26 mouse cellular contexts compared by ENCODE assay signal in the genomic region with DNA sequence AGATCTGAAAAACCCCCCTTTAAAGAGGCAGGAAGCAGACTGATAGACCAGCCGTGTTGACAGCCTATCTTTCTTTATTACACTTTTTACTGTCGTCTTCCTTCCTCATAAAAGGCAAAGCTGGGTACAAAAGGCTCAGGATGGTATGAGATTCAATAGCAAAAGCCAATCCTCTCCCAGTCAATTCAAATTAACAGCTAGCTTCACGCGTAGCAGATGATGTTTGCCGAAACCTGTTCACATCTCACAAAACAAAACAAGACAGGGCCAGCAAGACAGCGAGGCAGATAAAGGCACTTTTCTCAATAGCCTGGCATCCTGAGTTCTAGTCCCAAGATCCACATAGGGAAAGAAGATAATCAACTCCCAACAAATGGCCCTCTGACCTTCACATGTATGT. TPM values are rescaled to one million over a fixed set of nuclear protein-coding genes. Genes with fewer than 3 reads are reported as not detected.
DNase-seq lines count a peak whose midpoint lies in the region; ATAC-seq lines count a peak whose summit lies in the region.
"Had no signal": no experiment of that assay in that cellular context is flagged by ENCODE, and none has a peak within 500 bp of the region (broad histone marks: within the 10 kb centered on the region; RNA-seq: fewer than 3 reads in every experiment).

No protein-coding gene starts in this region.

- no peaks in the 10 kb centered on the region for H3K27me3 ChIP-seq in forebrain, embryonic 14.5 days (replicated peaks; ENCODE audit: control insufficient read depth, insufficient read depth, low read length)
- H3K27me3 ChIP-seq in forebrain, embryonic 11.5 days (ENCODE audit: control insufficient read depth, insufficient read depth, low read length), result no peaks in the 10 kb centered on the region
- H3K27me3 ChIP-seq in heart, embryonic 15.5 days, result no peaks in the 10 kb centered on the region
- H3K27me3 ChIP-seq in forebrain, embryonic 16.5 days (replicated peaks; ENCODE audit: control insufficient read depth, insufficient read depth, low read length), result no peaks in the 10 kb centered on the region
- no peaks in the 10 kb centered on the region for H3K27me3 ChIP-seq in kidney, embryonic 15.5 days
- H3K27me3 ChIP-seq: embryonic facial prominence, embryonic 12.5 days; limb, embryonic 13.5 days; megakaryocyte, embryonic 14.5 days; midbrain, embryonic 13.5 days; neural tube, embryonic 15.5 days; Patski had no signal

- no peaks in the 10 kb centered on the region for H3K9me3 ChIP-seq in forebrain, embryonic 14.5 days (replicated peaks; ENCODE audit: control insufficient read depth, low read length)
- H3K9me3 ChIP-seq in forebrain, embryonic 11.5 days (ENCODE audit: control insufficient read depth, low read length), result no peaks in the 10 kb centered on the region
- no peaks in the 10 kb centered on the region for H3K9me3 ChIP-seq in heart, embryonic 15.5 days (replicated peaks)
- 0 out of 2 replicates have a peak, but pooled peaks cover 3% of the 10 kb centered on the region for H3K9me3 ChIP-seq in forebrain, embryonic 16.5 days (ENCODE audit: control insufficient read depth, low read length)
- no peaks in the 10 kb centered on the region for H3K9me3 ChIP-seq in kidney, embryonic 15.5 days (replicated peaks)
- H3K9me3 ChIP-seq: embryonic facial prominence, embryonic 12.5 days; limb, embryonic 13.5 days; midbrain, embryonic 13.5 days; neural tube, embryonic 15.5 days had no signal

- peaks cover 2% of the 10 kb centered on the region; the same call in 1 of the 2 replicates for H3K4me1 ChIP-seq in forebrain, embryonic 14.5 days (ENCODE audit: control insufficient read depth, insufficient read depth, low read length)
- 0 out of 2 replicates have a peak, but pooled peaks cover 4% of the 10 kb centered on the region for H3K4me1 ChIP-seq in forebrain, embryonic 11.5 days (replicated peaks; ENCODE audit: control insufficient read depth, insufficient read depth, low read length)
- H3K4me1 ChIP-seq in heart, embryonic 15.5 days (replicated peaks), result peaks cover 50% of the 10 kb centered on the region
- H3K4me1 ChIP-seq in forebrain, embryonic 16.5 days (replicated peaks; ENCODE audit: control insufficient read depth, insufficient read depth, low read length), result peaks cover 30% of the 10 kb centered on the region
- peaks cover 58% of the 10 kb centered on the region for H3K4me1 ChIP-seq in kidney, embryonic 15.5 days

- no peak overlapping the region for H3K4me3 ChIP-seq in forebrain, embryonic 14.5 days (ENCODE audit: low read depth, low read length)
- H3K4me3 ChIP-seq in forebrain, embryonic 11.5 days (ENCODE audit: low read depth, low read length), result no peak overlapping the region
- H3K4me3 ChIP-seq in heart, embryonic 15.5 days, result no peak overlapping the region
- H3K4me3 ChIP-seq in forebrain, embryonic 16.5 days (replicated peaks; ENCODE audit: low read length), result no peak overlapping the region
- H3K4me3 ChIP-seq in kidney, embryonic 15.5 days (replicated peaks), result no peak overlapping the region
- H3K4me3 ChIP-seq: embryonic facial prominence, embryonic 12.5 days; limb, embryonic 13.5 days; megakaryocyte, embryonic 14.5 days; midbrain, embryonic 13.5 days; neural tube, embryonic 15.5 days had no signal

- H3K27ac ChIP-seq in forebrain, embryonic 14.5 days (ENCODE audit: low read depth, low read length), result no peak overlapping the region
- no peak overlapping the region for H3K27ac ChIP-seq in forebrain, embryonic 11.5 days (ENCODE audit: low read depth, low read length)
- peak overlapping the region; percentile 49; the same call in 1 of the 2 replicates for H3K27ac ChIP-seq in heart, embryonic 15.5 days
- no peak overlapping the region for H3K27ac ChIP-seq in forebrain, embryonic 16.5 days (ENCODE audit: low read length)
- H3K27ac ChIP-seq in kidney, embryonic 15.5 days, result no peak overlapping the region
- H3K27ac ChIP-seq: embryonic facial prominence, embryonic 12.5 days; hindbrain, embryonic 14.5 days; limb, embryonic 13.5 days; midbrain, embryonic 13.5 days; neural tube, embryonic 15.5 days had no signal

- DNase-seq in forebrain, embryonic 14.5 days (ENCODE audit: low spot score), result peak; percentile 70
- no peak for DNase-seq in forebrain, embryonic 11.5 days (ENCODE audit: low spot score)
- no peak for DNase-seq in heart, postnatal 4 days
- DNase-seq: adrenal gland, postnatal 10 days; cerebellum, adult 11-12 months; cerebellum, adult 9-11 months; embryo, embryonic 11 days; gastrocnemius, postnatal 14 days; heart, adult 18-20 months; kidney, adult 11 months; kidney, postnatal 25 days; lung, postnatal 4 days; retina, postnatal 1 day; right cerebral cortex, postnatal 14 days had no signal

- H3K36me3 ChIP-seq in forebrain, embryonic 14.5 days (ENCODE audit: control insufficient read depth, insufficient read depth, low read length), result no peaks in the 10 kb centered on the region
- H3K36me3 ChIP-seq in forebrain, embryonic 11.5 days (ENCODE audit: control insufficient read depth, insufficient read depth, low read length), result no peaks in the 10 kb centered on the region
- no peaks in the 10 kb centered on the region for H3K36me3 ChIP-seq in heart, embryonic 15.5 days
- no peaks in the 10 kb centered on the region for H3K36me3 ChIP-seq in forebrain, embryonic 16.5 days (ENCODE audit: control insufficient read depth, insufficient read depth)
- peaks cover 5% of the 10 kb centered on the region for H3K36me3 ChIP-seq in kidney, embryonic 15.5 days
- H3K36me3 ChIP-seq: midbrain, embryonic 13.5 days; neural tube, embryonic 15.5 days had no signal

- no peak overlapping the region for H3K4me2 ChIP-seq in forebrain, embryonic 14.5 days (ENCODE audit: low read length)
- no peak overlapping the region for H3K4me2 ChIP-seq in forebrain, embryonic 11.5 days (ENCODE audit: low read depth, low read length, severe bottlenecking)
- H3K4me2 ChIP-seq in heart, embryonic 15.5 days, result no peak overlapping the region
- H3K4me2 ChIP-seq in forebrain, embryonic 16.5 days (ENCODE audit: low read length), result no peak overlapping the region
- H3K4me2 ChIP-seq in kidney, embryonic 15.5 days, result no peak overlapping the region
- H3K4me2 ChIP-seq: embryonic facial prominence, embryonic 12.5 days; hindbrain, embryonic 14.5 days; limb, embryonic 13.5 days; liver, embryonic 11.5 days; midbrain, embryonic 13.5 days; neural tube, embryonic 15.5 days had no signal

- no peak overlapping the region for H3K9ac ChIP-seq in forebrain, embryonic 14.5 days (ENCODE audit: low read length)
- no peak overlapping the region for H3K9ac ChIP-seq in forebrain, embryonic 11.5 days (ENCODE audit: low read length)
- H3K9ac ChIP-seq in heart, embryonic 15.5 days, result no peak overlapping the region
- H3K9ac ChIP-seq in forebrain, embryonic 16.5 days (replicated peaks; ENCODE audit: low read depth, low read length), result no peak overlapping the region
- no peak overlapping the region for H3K9ac ChIP-seq in kidney, embryonic 15.5 days
- H3K9ac ChIP-seq: embryonic facial prominence, embryonic 12.5 days; hindbrain, embryonic 14.5 days; limb, embryonic 13.5 days; midbrain, embryonic 13.5 days; neural tube, embryonic 15.5 days had no signal

- 62% methylated on average over 6 of the region's 6 CpGs for WGBS in forebrain, embryonic 14.5 days
- WGBS in forebrain, embryonic 11.5 days, result 82% methylated on average over 6 of the region's 6 CpGs
- WGBS in heart, embryonic 15.5 days, result 65% methylated on average over 6 of the region's 6 CpGs
- WGBS in forebrain, embryonic 16.5 days, result 39% methylated on average over 6 of the region's 6 CpGs
- 50% methylated on average over 6 of the region's 6 CpGs for WGBS in kidney, embryonic 15.5 days

- peak; percentile 63; the same call in 1 of the 2 replicates for ATAC-seq in forebrain, embryonic 14.5 days
- no peak for ATAC-seq in forebrain, embryonic 11.5 days (replicated peaks; ENCODE audit: low FRiP score)
- ATAC-seq in heart, embryonic 15.5 days (replicated peaks; ENCODE audit: insufficient number of reproducible peaks, insufficient read depth, low FRiP score, low read depth), result no peak
- ATAC-seq in CD4-positive, CD25-positive, alpha-beta regulatory T cell, adult 4 months, result peak; percentile 24
- ATAC-seq in forebrain, embryonic 16.5 days, result peak; percentile 43
- ATAC-seq in kidney, embryonic 15.5 days (replicated peaks; ENCODE audit: low FRiP score), result no peak
- ATAC-seq: midbrain, embryonic 13.5 days; Patski had no signal

RNA-seq across cellular contexts. Expression of a gene that starts 21.5 kb away (rescaled TPM):
- polyA plus RNA-seq in forebrain, embryonic 14.5 days (2014; fragmentation: Nextera tagmentation; extraction: Ambion mirVana), result 7.0 and 11.0 TPM in 2 replicates
- 13.8 and 16.5 TPM in 2 replicates for polyA plus RNA-seq in forebrain, embryonic 11.5 days (2014; fragmentation: Nextera tagmentation; extraction: Ambion mirVana)
- 31.7 and 33.5 TPM in 2 replicates for polyA plus RNA-seq in heart, embryonic 15.5 days (2015; fragmentation: Nextera tagmentation; extraction: Ambion mirVana)
- 100 to 1,000 TPM; 102 to 103 TPM for total RNA-seq in heart, postnatal 4 days (2021)
- 10 to 100 TPM; 26.0 to 26.3 TPM for polyA plus RNA-seq in CD4-positive, CD25-positive, alpha-beta regulatory T cell, adult 4 months (2017; shearing (Covaris generic))
- polyA plus RNA-seq in forebrain, embryonic 16.5 days (2015; fragmentation: Nextera tagmentation; extraction: Ambion mirVana), result 6.6 and 9.8 TPM in 2 replicates
- 41.9 and 43.7 TPM in 2 replicates for polyA plus RNA-seq in kidney, embryonic 15.5 days (2015; fragmentation: Nextera tagmentation; extraction: Ambion mirVana)

Comparison
In these comparisons a context has a peak if more than half of its experiments do, and no peak if none do; other contexts are left out.
1. ATAC-seq: peak in forebrain, embryonic 14.5 days (single experiment), CD4-positive, CD25-positive, alpha-beta regulatory T cell, adult 4 months (single experiment) and forebrain, embryonic 16.5 days (single experiment); none in forebrain, embryonic 11.5 days (single experiment), heart, embryonic 15.5 days (single experiment) and kidney, embryonic 15.5 days (single experiment).